Mouse (Mus musculus) midbrain, embryonic 13.5 days (tissue): ENCODE measurements at regions not wholly inside any gene's neighbourhood (a gene's known extent, or its start where the extent isn't known, plus 50 kb on each side); places are given as distances from the start of the nearest gene placed in this dataset.

Experiments
- ATAC-seq: fragments of 200-750 bp; cut with Nextera tagmentation; 2 replicates; pipeline ENCODE4 v1.8.0; 2017; ENCODE audit warnings: mild to moderate bottlenecking, moderate TSS enrichment, moderate library complexity
- H3K27ac ChIP-seq: fragments of 300-500 bp; sonication (generic); 2 replicates; pipeline ENCODE4 v1.5.1; 2015; ENCODE audit warnings: inconsistent platforms, mild to moderate bottlenecking, moderate library complexity
- H3K27me3 ChIP-seq: fragments of 300-500 bp; sonication (generic); 2 replicates; pipeline ENCODE4 v1.6.1; 2015; ENCODE audit warnings: mild to moderate bottlenecking, inconsistent platforms
- H3K36me3 ChIP-seq: fragments of 300-500 bp; sonication (generic); 2 replicates; pipeline ENCODE4 v1.6.1; 2015; ENCODE audit warnings: mild to moderate bottlenecking, inconsistent platforms
- H3K4me1 ChIP-seq: fragments of 300-500 bp; sonication (generic); replicated peaks from 2 replicates; pipeline ENCODE4 v1.6.1; 2015; ENCODE audit warnings: inconsistent platforms
- H3K4me2 ChIP-seq: fragments of 300-500 bp; sonication (generic); replicated peaks from 2 replicates; pipeline ENCODE4 v1.6.1; 2015; ENCODE audit warnings: moderate library complexity, mild to moderate bottlenecking, inconsistent platforms
- H3K4me3 ChIP-seq: fragments of 300-500 bp; sonication (generic); replicated peaks from 2 replicates; pipeline ENCODE4 v1.5.1; 2015; ENCODE audit warnings: mild to moderate bottlenecking, inconsistent platforms
- H3K9ac ChIP-seq: fragments of 300-500 bp; sonication (generic); replicated peaks from 2 replicates; pipeline ENCODE4 v1.6.1; 2015; ENCODE audit warnings: mild to moderate bottlenecking, inconsistent platforms
- H3K9me3 ChIP-seq: fragments of 300-500 bp; sonication (generic); 2 replicates; pipeline ENCODE4 v1.6.1; 2016; ENCODE audit warnings: mild to moderate bottlenecking, inconsistent platforms
- WGBS: fragments of 180-500 bp; shearing (Covaris S2); methylation state at CpG from one replicate; pipeline ENCODE4 v1.1.7; 2015; 5-methylcytosine and 5-hydroxymethylcytosine counted together

GRCm38 (mm10) chr9:91798837-91799225 is 393.9 kb upstream of the Plscr5 start:
- Histone ChIP-seq H3K9me3 (no peaks in the 10 kb centered on the region), H3K4me3 (no peak overlapping the region), H3K27me3 (no peaks in the 10 kb centered on the region), H3K36me3 (no peaks in the 10 kb centered on the region), H3K27ac (no peak overlapping the region), H3K4me2 (no peak overlapping the region), H3K4me1 (no peaks in the 10 kb centered on the region), H3K9ac (no peak overlapping the region)
- no peak for ATAC-seq
- 86% methylated on average over 4 of the region's 4 CpGs for WGBS

DNA sequence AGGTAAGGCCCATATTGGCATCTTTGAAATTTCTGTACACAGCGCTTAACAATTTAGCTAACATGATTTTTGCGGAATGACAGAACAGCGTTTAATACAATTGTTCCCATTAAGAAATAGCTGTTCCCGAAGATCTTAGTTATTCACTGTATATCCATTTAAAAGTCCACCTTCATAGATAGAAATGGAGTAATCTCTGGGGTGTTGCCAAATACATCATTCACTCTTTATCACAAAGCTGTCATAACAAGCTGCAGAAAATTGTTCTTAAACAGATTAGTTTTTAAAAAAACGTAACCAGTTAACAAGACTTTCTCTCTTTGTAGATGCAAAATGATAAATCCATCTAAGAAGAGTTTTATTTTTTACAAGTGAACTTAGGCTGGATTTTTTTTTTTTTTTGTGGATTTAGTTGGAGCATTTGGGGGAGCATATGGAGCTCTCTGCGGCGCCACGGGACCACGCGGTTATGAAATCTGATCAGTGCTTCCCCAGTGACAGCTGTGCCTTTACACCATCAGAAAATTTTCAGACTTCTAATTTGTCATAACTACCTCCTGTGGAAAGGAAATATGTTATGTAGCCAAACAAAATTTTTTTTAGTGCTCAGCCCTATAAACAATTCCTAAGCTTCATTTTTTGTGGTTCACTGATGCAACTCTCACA is 394.4 kb upstream of the Plscr5 start:
- H3K27me3 ChIP-seq = no peaks in the 10 kb centered on the region
- H3K4me2 ChIP-seq = no peak overlapping the region
- H3K4me1 ChIP-seq = no peaks in the 10 kb centered on the region
- ATAC-seq = no peak
- 95% methylated on average over 10 of the region's 10 CpGs for WGBS
- H3K9ac ChIP-seq = no peak overlapping the region
- no peaks in the 10 kb centered on the region for H3K9me3 ChIP-seq
- H3K4me3 ChIP-seq = no peak overlapping the region
- no peaks in the 10 kb centered on the region for H3K36me3 ChIP-seq
- H3K27ac ChIP-seq = no peak overlapping the region

GRCm38 (mm10) chr9:91796976-91797375 is 395.8 kb upstream of the Plscr5 start:
- Histone ChIP-seq H3K27ac (no peak overlapping the region), H3K27me3 (no peaks in the 10 kb centered on the region), H3K9me3 (no peaks in the 10 kb centered on the region), H3K36me3 (no peaks in the 10 kb centered on the region), H3K4me1 (no peaks in the 10 kb centered on the region), H3K4me3 (no peak overlapping the region), H3K4me2 (no peak overlapping the region), H3K9ac (no peak overlapping the region)
- 90% methylated on average over 4 of the region's 4 CpGs for WGBS
- no peak for ATAC-seq

DNA sequence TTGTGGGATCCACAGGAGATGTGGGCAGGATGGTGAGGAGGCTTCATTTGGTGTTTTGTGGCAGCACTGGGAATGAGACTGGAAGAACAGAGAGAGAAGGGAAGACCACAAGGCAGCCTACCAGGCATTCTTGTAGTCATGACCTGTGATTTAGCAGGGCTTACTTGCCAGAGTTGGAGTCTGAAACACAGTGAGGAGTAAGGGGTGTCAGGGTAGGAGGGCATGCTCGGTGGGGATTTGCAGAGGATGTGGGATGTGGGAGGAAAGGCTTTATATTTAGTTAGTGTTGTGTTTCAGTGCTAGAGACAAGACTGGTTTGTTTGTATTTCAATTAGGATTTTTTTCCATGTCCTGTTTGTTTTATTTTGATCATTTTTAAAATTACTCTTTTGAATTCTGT is 387.3 kb upstream of the Zic1 start:
- 80% methylated on average over 1 of the region's 1 CpGs for WGBS
- no peak overlapping the region for H3K4me2 ChIP-seq

GRCm38 (mm10) chr9:91711106-91711505 is 345.5 kb upstream of the Zic1 start:
- H3K4me2 ChIP-seq = no peak overlapping the region
- no peaks in the 10 kb centered on the region for H3K4me1 ChIP-seq
- no peak overlapping the region for H3K27ac ChIP-seq
- no peak overlapping the region for H3K9ac ChIP-seq
- no peaks in the 10 kb centered on the region for H3K9me3 ChIP-seq
- no peaks in the 10 kb centered on the region for H3K36me3 ChIP-seq
- 84% methylated on average over 5 of the region's 5 CpGs for WGBS
- no peaks in the 10 kb centered on the region for H3K27me3 ChIP-seq
- ATAC-seq = no peak
- no peak overlapping the region for H3K4me3 ChIP-seq

More for the DNA sequence above, 387.3 kb upstream of the Zic1 start:
- ATAC-seq = no peak
- Histone ChIP-seq H3K9me3 (no peaks in the 10 kb centered on the region), H3K4me3 (no peak overlapping the region), H3K27me3 (no peaks in the 10 kb centered on the region), H3K9ac (no peak overlapping the region), H3K27ac (no peak overlapping the region), H3K36me3 (no peaks in the 10 kb centered on the region), H3K4me1 (no peaks in the 10 kb centered on the region)

DNA sequence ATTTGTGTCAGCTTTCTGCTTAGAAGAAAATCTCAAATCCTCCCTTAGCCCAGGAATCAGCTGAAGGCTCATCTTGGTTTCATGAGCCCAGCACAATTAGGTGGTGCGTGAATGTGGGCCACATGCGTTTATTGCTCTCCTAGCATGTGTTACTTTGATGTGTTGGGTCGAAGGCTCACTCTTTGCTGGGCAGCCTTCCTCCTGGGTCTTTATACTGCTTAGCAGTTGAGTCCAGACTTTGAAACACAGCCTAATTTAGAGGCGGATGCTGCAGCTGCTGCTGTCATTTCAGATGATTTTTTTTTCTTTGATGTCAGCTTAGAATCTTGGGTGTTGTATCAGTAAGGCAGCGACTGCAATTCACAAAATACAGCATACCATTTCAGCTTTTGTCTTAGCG is 315.2 kb upstream of the Zic1 start:
- 52% methylated on average over 6 of the region's 6 CpGs for WGBS
- Histone ChIP-seq H3K27ac (peak overlapping the region; percentile 44; the same call in 1 of the 2 replicates), H3K4me2 (no peak overlapping the region), H3K36me3 (no peaks in the 10 kb centered on the region), H3K9me3 (no peaks in the 10 kb centered on the region), H3K27me3 (no peaks in the 10 kb centered on the region), H3K4me3 (no peak overlapping the region), H3K4me1 (peaks cover 3% of the 10 kb centered on the region; the same call in 1 of the 2 replicates), H3K9ac (no peak overlapping the region)
- ATAC-seq = peak; percentile 77

DNA sequence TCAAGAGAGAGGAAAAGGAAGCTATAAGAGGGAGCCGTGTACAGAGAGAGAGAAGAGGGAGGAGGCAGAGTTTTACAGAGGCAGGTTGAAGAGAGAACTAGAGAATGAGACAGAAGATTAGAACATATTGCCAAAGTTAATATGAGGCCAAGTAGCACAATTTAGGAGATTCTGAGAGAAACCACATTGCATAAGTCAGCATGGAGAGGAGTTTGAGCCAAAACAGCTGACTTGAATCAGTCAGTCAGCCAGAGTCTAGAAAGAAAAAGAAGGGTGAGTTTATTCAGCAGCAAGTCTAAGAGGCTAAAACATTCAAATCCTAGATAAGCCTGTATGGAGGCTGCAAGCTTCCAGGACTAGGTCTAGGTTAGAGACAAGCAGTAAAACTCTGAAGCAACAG is 301.1 kb upstream of the Zic1 start:
- ATAC-seq = no peak
- WGBS = 55% methylated on average over 1 of the region's 1 CpGs
- H3K4me2 ChIP-seq = no peak overlapping the region
- H3K9me3 ChIP-seq = no peaks in the 10 kb centered on the region
- H3K9ac ChIP-seq = no peak overlapping the region
- no peaks in the 10 kb centered on the region for H3K4me1 ChIP-seq
- H3K27me3 ChIP-seq = no peaks in the 10 kb centered on the region
- no peaks in the 10 kb centered on the region for H3K36me3 ChIP-seq
- no peak overlapping the region for H3K4me3 ChIP-seq
- H3K27ac ChIP-seq = no peak overlapping the region

DNA sequence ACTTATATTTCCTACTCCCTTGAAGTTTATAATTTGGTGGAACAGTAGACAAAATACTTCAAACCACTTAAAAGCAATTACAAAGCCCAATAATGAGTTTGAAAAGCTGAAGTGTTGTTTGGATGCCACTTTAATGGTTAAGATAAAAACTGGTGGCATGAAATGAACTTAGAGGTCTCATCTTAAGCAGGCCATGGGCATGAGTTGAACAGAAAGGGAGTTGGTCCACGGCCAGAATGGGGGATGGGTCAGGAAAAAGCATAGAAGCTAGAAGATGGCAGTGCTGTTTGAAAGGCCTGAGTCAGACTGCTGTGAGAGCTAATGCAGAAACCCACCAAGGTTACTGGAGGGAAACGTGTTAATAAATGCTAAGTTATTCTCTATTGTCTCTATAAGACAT is 294.5 kb upstream of the Zic1 start:
- no peaks in the 10 kb centered on the region for H3K27me3 ChIP-seq
- 74% methylated on average over 2 of the region's 2 CpGs for WGBS
- H3K36me3 ChIP-seq = no peaks in the 10 kb centered on the region
- H3K4me1 ChIP-seq = no peaks in the 10 kb centered on the region
- ATAC-seq = no peak
- H3K9me3 ChIP-seq = no peaks in the 10 kb centered on the region
- no peak overlapping the region for H3K27ac ChIP-seq
- no peak overlapping the region for H3K4me3 ChIP-seq
- no peak overlapping the region for H3K4me2 ChIP-seq
- no peak overlapping the region for H3K9ac ChIP-seq

GRCm38 (mm10) chr9:91654071-91654470 is 288.5 kb upstream of the Zic1 start:
- H3K4me1 ChIP-seq = no peaks in the 10 kb centered on the region
- ATAC-seq = no peak
- H3K4me2 ChIP-seq = no peak overlapping the region
- H3K27ac ChIP-seq = no peak overlapping the region
- 36% methylated on average over 4 of the region's 4 CpGs for WGBS
- no peak overlapping the region for H3K9ac ChIP-seq
- H3K27me3 ChIP-seq = no peaks in the 10 kb centered on the region
- H3K9me3 ChIP-seq = no peaks in the 10 kb centered on the region
- no peak overlapping the region for H3K4me3 ChIP-seq
- H3K36me3 ChIP-seq = no peaks in the 10 kb centered on the region

- no peaks in the 10 kb centered on the region for H3K36me3 ChIP-seq
- no peaks in the 10 kb centered on the region for H3K4me1 ChIP-seq
- no peak overlapping the region for H3K9ac ChIP-seq
- 63% methylated on average over 8 of the region's 8 CpGs for WGBS
- no peak overlapping the region for H3K4me3 ChIP-seq
- no peak overlapping the region for H3K27ac ChIP-seq
- H3K9me3 ChIP-seq = no peaks in the 10 kb centered on the region
- H3K27me3 ChIP-seq = no peaks in the 10 kb centered on the region
- no peak overlapping the region for H3K4me2 ChIP-seq
- ATAC-seq = no peak
Observed at GRCm38 (mm10) chr9:91652384-91653100, 286.9 kb upstream of the Zic1 start.

DNA sequence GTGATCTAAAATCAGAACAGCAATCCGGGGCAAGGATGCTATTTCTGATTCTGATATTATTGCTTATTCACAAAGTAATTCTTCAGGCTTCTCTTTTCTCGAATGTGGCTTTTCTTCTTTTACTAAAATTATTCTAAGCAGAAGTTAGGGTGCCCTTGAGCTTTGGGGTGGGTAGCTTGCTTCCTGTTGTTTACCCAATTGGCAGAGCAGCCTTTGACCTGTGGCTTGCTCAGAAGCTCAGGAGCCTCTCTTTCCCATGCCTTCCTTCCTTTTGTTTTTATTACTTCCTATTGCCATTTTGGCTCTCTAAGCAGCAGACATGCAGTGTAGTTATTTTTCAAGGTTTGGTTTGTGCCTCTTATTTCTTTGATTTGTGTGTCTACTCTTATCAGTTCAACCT is 244.8 kb upstream of the Zic1 start:
- H3K9me3 ChIP-seq = no peaks in the 10 kb centered on the region
- no peaks in the 10 kb centered on the region for H3K36me3 ChIP-seq
- WGBS = 88% methylated on average over 2 of the region's 2 CpGs
- H3K4me2 ChIP-seq = no peak overlapping the region
- no peak for ATAC-seq
- H3K27ac ChIP-seq = no peak overlapping the region
- H3K4me3 ChIP-seq = no peak overlapping the region
- H3K27me3 ChIP-seq = no peaks in the 10 kb centered on the region
- peaks cover 5% of the 10 kb centered on the region for H3K4me1 ChIP-seq
- no peak overlapping the region for H3K9ac ChIP-seq

DNA sequence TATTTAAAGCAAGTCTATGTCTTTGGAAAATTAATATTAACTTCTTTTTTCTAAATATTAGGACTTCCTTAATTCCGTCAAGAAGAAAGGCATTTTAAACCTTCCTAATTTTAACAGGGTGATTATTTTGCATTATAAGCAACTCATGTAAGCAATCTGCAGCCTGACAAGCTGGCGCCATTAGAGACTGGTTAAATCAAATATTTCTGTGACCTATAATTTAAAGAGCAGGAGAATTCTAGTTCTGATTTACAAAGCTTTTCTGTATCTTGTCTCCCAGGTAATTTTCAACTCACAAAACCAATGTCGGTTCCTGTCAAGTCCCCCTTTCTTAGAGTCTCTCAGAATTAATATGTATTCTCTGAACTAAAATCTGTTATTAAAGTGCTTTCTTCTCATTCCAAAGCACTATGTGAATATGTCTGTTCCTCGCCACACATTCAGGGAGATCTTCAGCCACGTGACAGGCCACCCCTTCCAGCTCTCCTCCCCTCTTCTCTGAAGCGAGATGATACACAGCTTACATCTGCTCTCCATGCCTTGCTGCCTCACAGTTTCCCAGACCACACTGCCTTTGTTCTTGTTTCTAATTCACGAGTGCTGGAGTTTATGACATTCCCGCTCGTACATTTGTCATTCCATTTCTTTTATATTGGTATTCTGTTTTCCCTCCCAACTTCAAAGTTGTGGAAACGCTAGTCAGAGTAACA is 244.0 kb upstream of the Zic1 start:
- H3K4me3 ChIP-seq = no peak overlapping the region
- H3K4me2 ChIP-seq = peak overlapping the region; percentile 9; the same call in 1 of the 2 replicates
- H3K36me3 ChIP-seq = no peaks in the 10 kb centered on the region
- H3K4me1 ChIP-seq = peaks cover 5% of the 10 kb centered on the region
- H3K27ac ChIP-seq = no peak overlapping the region
- 43% methylated on average over 10 of the region's 10 CpGs for whole genome bisulfite sequencing
- ATAC-seq = peak; percentile 77; the same call in 1 of the 2 replicates
- no peaks in the 10 kb centered on the region for H3K9me3 ChIP-seq
- H3K27me3 ChIP-seq = no peaks in the 10 kb centered on the region
- H3K9ac ChIP-seq = no peak overlapping the region
